Mouse (Mus musculus): ENCODE results near the gene Sema4a. TPM values are rescaled to one million over a fixed set of nuclear protein-coding genes. Genes with fewer than 3 reads are reported as not detected.

The Sema4a gene
- polyA plus RNA-seq, 1 experiment = 321 TPM

DNA sequence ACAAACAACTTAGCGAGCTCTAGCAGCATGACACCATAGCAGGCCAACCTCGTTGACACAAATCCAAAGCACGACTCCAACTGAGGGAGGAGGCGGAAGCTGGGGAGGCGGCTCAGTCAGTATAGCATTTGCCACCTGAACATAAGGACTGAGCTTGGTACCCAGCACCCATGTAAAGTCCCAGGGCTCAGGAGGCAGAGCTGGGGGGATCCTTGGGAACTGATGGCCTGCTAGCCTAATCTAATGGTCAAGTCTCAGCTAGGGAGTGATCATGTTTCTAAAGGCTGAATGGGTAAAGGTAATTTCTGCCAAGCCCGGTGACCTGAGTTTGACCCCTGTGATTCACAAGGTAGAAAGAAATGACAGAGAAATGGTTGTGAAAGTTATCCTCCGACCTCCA, 53.5 kb downstream of the Sema4a start:
- no peaks in the 10 kb centered on the region for H3K27me3 ChIP-seq (ENCODE audit: control insufficient read depth, insufficient read depth, low read length)
- H3K4me3 ChIP-seq (ENCODE audit: low read depth, low read length) = no peak overlapping the region
- no peak for TF ChIP-seq CTCF (IDR thresholded peaks at IDR 0.05; ENCODE audit: extremely low read depth, insufficient read length, insufficient replicate concordance, low read depth, low read length)
- no peak for TF ChIP-seq POLR2A (IDR thresholded peaks at IDR 0.05; ENCODE audit: low read depth, low read length)
- no peak overlapping the region for H3K27ac ChIP-seq (ENCODE audit: insufficient read depth, low read depth, low read length)
- peaks cover 10% of the 10 kb centered on the region for H3K36me3 ChIP-seq (ENCODE audit: control insufficient read depth, insufficient read depth, low read length)
- 45% methylated on average over 7 of the region's 7 CpGs for WGBS
- H3K4me1 ChIP-seq (ENCODE audit: control insufficient read depth, insufficient read depth, insufficient read length, low read length) = peaks cover 24% of the 10 kb centered on the region; the same call in 1 of the 2 replicates

DNA sequence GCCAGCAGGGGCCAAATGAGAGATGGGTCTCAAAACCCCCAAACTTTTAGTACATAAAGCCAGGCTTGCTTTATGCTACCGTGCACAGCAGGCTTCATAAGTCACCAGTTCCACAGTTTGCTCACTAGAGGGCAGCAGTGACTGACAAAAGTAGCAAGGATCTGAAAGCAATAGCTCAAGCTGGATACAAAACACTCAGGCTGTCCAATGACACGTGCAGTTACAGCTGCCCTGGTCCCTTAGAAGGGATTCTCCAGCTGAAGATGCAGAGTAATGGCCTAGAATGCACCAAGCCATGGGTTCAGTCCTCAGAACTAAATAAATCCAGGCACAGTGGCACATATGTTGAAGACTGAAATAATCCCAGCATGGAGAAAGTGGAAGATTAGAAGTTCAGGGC, 53.9 kb downstream of the Sema4a start:
- TF ChIP-seq CTCF (IDR thresholded peaks at IDR 0.05; ENCODE audit: extremely low read depth, insufficient read length, insufficient replicate concordance, low read depth, low read length) (peak; percentile 45; the same call in 1 of the 2 replicates), POLR2A (IDR thresholded peaks at IDR 0.05; ENCODE audit: low read depth, low read length) (no peak)
- Histone ChIP-seq H3K27me3 (ENCODE audit: control insufficient read depth, insufficient read depth, low read length) (no peaks in the 10 kb centered on the region), H3K4me3 (ENCODE audit: low read depth, low read length) (no peak overlapping the region), H3K4me1 (ENCODE audit: control insufficient read depth, insufficient read depth, insufficient read length, low read length) (peaks cover 21% of the 10 kb centered on the region; the same call in 1 of the 2 replicates), H3K27ac (ENCODE audit: insufficient read depth, low read depth, low read length) (no peak overlapping the region), H3K36me3 (ENCODE audit: control insufficient read depth, insufficient read depth, low read length) (peaks cover 6% of the 10 kb centered on the region)
- WGBS = 1% methylated on average over 2 of the region's 2 CpGs

DNA sequence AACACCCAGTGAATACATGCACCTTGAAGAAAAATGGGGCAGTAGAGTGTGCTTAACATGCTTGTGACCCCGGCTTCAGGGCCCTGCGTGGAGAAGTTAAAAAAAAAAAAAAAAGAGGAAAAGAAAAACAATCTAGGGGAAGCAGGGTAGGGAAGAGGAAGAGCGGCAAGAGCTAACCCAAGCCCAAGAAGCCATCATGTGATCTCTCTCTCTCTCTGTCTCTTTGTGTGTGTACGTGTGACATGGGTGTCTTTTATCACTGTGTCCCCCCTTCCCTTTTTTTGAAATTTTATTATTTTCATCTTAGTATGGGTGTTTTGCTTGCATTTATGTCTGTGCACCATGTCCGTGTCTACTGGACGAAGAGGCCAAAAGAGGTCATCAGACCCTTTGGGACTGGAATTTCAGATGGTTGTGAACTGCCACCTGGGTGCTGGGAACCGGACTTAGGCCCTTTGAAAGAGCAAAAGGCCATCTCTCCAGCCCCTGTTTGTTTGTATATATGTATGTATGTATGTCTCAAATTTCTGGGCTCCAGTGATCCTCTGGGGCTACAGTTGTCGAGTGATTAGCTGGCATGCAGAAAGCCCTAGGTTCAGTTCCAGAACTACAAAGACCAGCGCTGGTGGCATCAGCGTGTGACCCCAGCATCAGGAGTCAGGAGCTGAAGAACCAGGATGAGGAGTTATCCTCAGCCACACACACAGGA, 57.3 kb downstream of the Sema4a start:
- TF ChIP-seq CTCF (IDR thresholded peaks at IDR 0.05; ENCODE audit: extremely low read depth, insufficient read length, insufficient replicate concordance, low read depth, low read length) (no peak), POLR2A (IDR thresholded peaks at IDR 0.05; ENCODE audit: low read depth, low read length) (no peak)
- Histone ChIP-seq H3K36me3 (ENCODE audit: control insufficient read depth, insufficient read depth, low read length) (peaks cover 8% of the 10 kb centered on the region; the same call in 1 of the 2 replicates), H3K4me1 (ENCODE audit: control insufficient read depth, insufficient read depth, insufficient read length, low read length) (peaks cover 9% of the 10 kb centered on the region; the same call in 1 of the 2 replicates), H3K27ac (ENCODE audit: insufficient read depth, low read depth, low read length) (no peak overlapping the region), H3K27me3 (ENCODE audit: control insufficient read depth, insufficient read depth, low read length) (no peaks in the 10 kb centered on the region), H3K4me3 (ENCODE audit: low read depth, low read length) (no peak overlapping the region)
- WGBS = 91% methylated on average over 10 of the region's 10 CpGs

- 89% methylated on average over 2 of the region's 2 CpGs for WGBS
- no peak overlapping the region for H3K27ac ChIP-seq (ENCODE audit: insufficient read depth, low read depth, low read length)
- H3K4me1 ChIP-seq (ENCODE audit: control insufficient read depth, insufficient read depth, insufficient read length, low read length) = no peaks in the 10 kb centered on the region
- H3K36me3 ChIP-seq (ENCODE audit: control insufficient read depth, insufficient read depth, low read length) = peaks cover 14% of the 10 kb centered on the region; the same call in 1 of the 2 replicates
- no peaks in the 10 kb centered on the region for H3K27me3 ChIP-seq (ENCODE audit: control insufficient read depth, insufficient read depth, low read length)
- no peak overlapping the region for H3K4me3 ChIP-seq (ENCODE audit: low read depth, low read length)
- no peak for TF ChIP-seq CTCF (IDR thresholded peaks at IDR 0.05; ENCODE audit: extremely low read depth, insufficient read length, insufficient replicate concordance, low read depth, low read length)
- TF ChIP-seq POLR2A (IDR thresholded peaks at IDR 0.05; ENCODE audit: low read depth, low read length) = no peak
Observed at GRCm38 (mm10) chr3:88398666-88399065, 62.3 kb downstream of the Sema4a start.

- H3K27me3 ChIP-seq (ENCODE audit: control insufficient read depth, insufficient read depth, low read length) = peaks cover 5% of the 10 kb centered on the region; the same call in 1 of the 2 replicates
- H3K4me1 ChIP-seq (ENCODE audit: control insufficient read depth, insufficient read depth, insufficient read length, low read length) = no peaks in the 10 kb centered on the region
- no peak for TF ChIP-seq POLR2A (IDR thresholded peaks at IDR 0.05; ENCODE audit: low read depth, low read length)
- TF ChIP-seq CTCF (IDR thresholded peaks at IDR 0.05; ENCODE audit: extremely low read depth, insufficient read length, insufficient replicate concordance, low read depth, low read length) = no peak
- 83% methylated on average over 8 of the region's 8 CpGs for WGBS
- H3K36me3 ChIP-seq (ENCODE audit: control insufficient read depth, insufficient read depth, low read length) = peaks cover 13% of the 10 kb centered on the region; the same call in 1 of the 2 replicates
- peak overlapping the region; percentile 8; the same call in 1 of the 2 replicates for H3K4me3 ChIP-seq (ENCODE audit: low read depth, low read length)
- no peak overlapping the region for H3K27ac ChIP-seq (ENCODE audit: insufficient read depth, low read depth, low read length)
Observed at GRCm38 (mm10) chr3:88395742-88396141, 65.2 kb downstream of the Sema4a start.

- TF ChIP-seq CTCF (IDR thresholded peaks at IDR 0.05; ENCODE audit: extremely low read depth, insufficient read length, insufficient replicate concordance, low read depth, low read length) (no peak), POLR2A (IDR thresholded peaks at IDR 0.05; ENCODE audit: low read depth, low read length) (no peak)
- Histone ChIP-seq H3K4me1 (ENCODE audit: control insufficient read depth, insufficient read depth, insufficient read length, low read length) (no peaks in the 10 kb centered on the region), H3K27me3 (ENCODE audit: control insufficient read depth, insufficient read depth, low read length) (peaks cover 9% of the 10 kb centered on the region), H3K27ac (ENCODE audit: insufficient read depth, low read depth, low read length) (no peak overlapping the region), H3K4me3 (ENCODE audit: low read depth, low read length) (peak overlapping the region; percentile 8; the same call in 1 of the 2 replicates), H3K36me3 (ENCODE audit: control insufficient read depth, insufficient read depth, low read length) (peaks cover 12% of the 10 kb centered on the region)
- WGBS = 93% methylated on average over 6 of the region's 6 CpGs
Observed at GRCm38 (mm10) chr3:88395288-88395687, 65.7 kb downstream of the Sema4a start.

DNA sequence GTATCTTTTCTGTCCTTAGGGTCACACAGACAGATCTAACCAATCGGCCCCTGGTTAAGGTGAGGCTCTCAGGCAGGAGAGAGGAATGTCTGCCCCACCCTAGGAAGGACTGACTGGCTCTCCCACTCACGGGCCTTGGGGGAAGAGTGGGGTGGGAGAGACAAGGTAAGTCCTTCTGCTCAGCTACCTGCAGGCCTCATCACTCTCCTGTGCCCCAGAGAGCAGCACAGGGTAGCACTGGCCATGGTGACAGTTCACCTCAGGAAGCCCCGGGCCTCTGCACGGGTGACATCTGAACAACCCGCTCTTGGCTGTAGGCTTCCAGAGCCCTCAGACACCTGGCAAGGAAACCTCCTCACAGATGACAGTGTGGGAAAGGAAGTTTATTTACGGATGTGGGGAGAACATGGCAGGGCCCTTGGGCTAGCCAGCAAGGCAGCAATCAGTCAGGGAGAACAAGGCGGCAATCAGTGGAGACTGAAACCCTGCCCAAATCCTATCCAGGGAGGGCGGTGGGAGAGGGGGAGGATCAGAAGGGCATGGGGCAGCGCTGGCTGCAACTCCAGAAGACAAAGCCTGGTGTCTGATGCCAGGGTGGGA, 67.1 kb downstream of the Sema4a start:
- TF ChIP-seq CTCF (IDR thresholded peaks at IDR 0.05; ENCODE audit: extremely low read depth, insufficient read length, insufficient replicate concordance, low read depth, low read length) = no peak
- no peak for TF ChIP-seq POLR2A (IDR thresholded peaks at IDR 0.05; ENCODE audit: low read depth, low read length)
- Histone ChIP-seq H3K4me1 (ENCODE audit: control insufficient read depth, insufficient read depth, insufficient read length, low read length) (no peaks in the 10 kb centered on the region), H3K27me3 (ENCODE audit: control insufficient read depth, insufficient read depth, low read length) (peaks cover 19% of the 10 kb centered on the region), H3K36me3 (ENCODE audit: control insufficient read depth, insufficient read depth, low read length) (peaks cover 8% of the 10 kb centered on the region), H3K27ac (ENCODE audit: insufficient read depth, low read depth, low read length) (no peak overlapping the region), H3K4me3 (ENCODE audit: low read depth, low read length) (no peak overlapping the region)
- WGBS = 83% methylated on average over 9 of the region's 9 CpGs

Other genes with a start within 250 kb of the Sema4a start
- gene Rhbg, start 206.5 kb downstream of the Sema4a start, polyA plus RNA-seq (2012; rRNA removed) = 11.2 and 40.3 TPM in 2 replicates
- not detected in 2 replicates for gene Gm38392, start 174.0 kb downstream of the Sema4a start, polyA plus RNA-seq (2012; rRNA removed)
- gene Tsacc, start 164.2 kb downstream of the Sema4a start, polyA plus RNA-seq (2012; rRNA removed) = 0.76 and 0.99 TPM in 2 replicates
- gene Cct3, start 164.1 kb downstream of the Sema4a start, polyA plus RNA-seq (2012; rRNA removed) = 46.0 and 73.9 TPM in 2 replicates
- 82.0 and 181 TPM in 2 replicates for gene Glmp, start 136.2 kb downstream of the Sema4a start, polyA plus RNA-seq (2012; rRNA removed)
- 32.5 and 47.1 TPM in 2 replicates for gene Tmem79, start 125.0 kb downstream of the Sema4a start, polyA plus RNA-seq (2012; rRNA removed)
- gene Smg5, start 124.9 kb downstream of the Sema4a start, polyA plus RNA-seq (2012; rRNA removed) = 33.9 and 42.4 TPM in 2 replicates
- 1.5 and 1.7 TPM in 2 replicates for gene Paqr6, start 96.6 kb downstream of the Sema4a start, polyA plus RNA-seq (2012; rRNA removed)
- 2.2 and 6.7 TPM in 2 replicates for gene Bglap3, start 88.4 kb downstream of the Sema4a start, polyA plus RNA-seq (2012; rRNA removed)
- gene Bglap2, start 82.5 kb downstream of the Sema4a start, polyA plus RNA-seq (2012; rRNA removed) = 0.70 TPM in 1 of 2 replicates, not detected in the other
- gene Bglap, start 76.7 kb downstream of the Sema4a start, polyA plus RNA-seq (2012; rRNA removed) = 1.6 TPM in 1 of 2 replicates, not detected in the other
- gene Pmf1, start 50.9 kb downstream of the Sema4a start, polyA plus RNA-seq (2012; rRNA removed) = 52.3 and 108 TPM in 2 replicates
- gene Slc25a44, start 36.0 kb downstream of the Sema4a start, polyA plus RNA-seq (2012; rRNA removed) = 19.7 and 44.8 TPM in 2 replicates
- 209 and 353 TPM in 2 replicates for gene Lmna, start 48.8 kb upstream of the Sema4a start, polyA plus RNA-seq (2012; rRNA removed)
- 0.41 and 0.60 TPM in 2 replicates for gene Mex3a, start 71.2 kb upstream of the Sema4a start, polyA plus RNA-seq (2012; rRNA removed)
- gene Rab25, start 87.1 kb upstream of the Sema4a start, polyA plus RNA-seq (2012; rRNA removed) = 132 and 184 TPM in 2 replicates
- gene Lamtor2, start 91.9 kb upstream of the Sema4a start, polyA plus RNA-seq (2012; rRNA removed) = 99.8 and 167 TPM in 2 replicates
- 26.0 and 35.4 TPM in 2 replicates for gene Ubqln4, start 92.6 kb upstream of the Sema4a start, polyA plus RNA-seq (2012; rRNA removed)
- 130 and 182 TPM in 2 replicates for gene Ssr2, start 114.7 kb upstream of the Sema4a start, polyA plus RNA-seq (2012; rRNA removed)
- 49.5 and 110 TPM in 2 replicates for gene Arhgef2, start 144.8 kb upstream of the Sema4a start, polyA plus RNA-seq (2012; rRNA removed)
- gene Rxfp4, start 192.0 kb upstream of the Sema4a start, polyA plus RNA-seq (2012; rRNA removed) = not detected in 2 replicates
- gene Khdc4, start 224.6 kb upstream of the Sema4a start, polyA plus RNA-seq (2012; rRNA removed) = 20.2 and 23.2 TPM in 2 replicates